Mouse (Mus musculus) testis, adult 2 months (tissue): Measurements from ENCODE around the gene Sema3d.

Experiments
- CTCF ChIP-seq: fragments of 200-500 bp; IDR thresholded peaks from 2 replicates; pipeline ENCODE4 v1.5.1; 2012; ENCODE audit warnings: low read depth, mild to moderate bottlenecking, inconsistent platforms, low read length, moderate library complexity; ENCODE audit not compliant: control insufficient read depth, insufficient read depth, insufficient replicate concordance
- POLR2A ChIP-seq: fragments of 200-500 bp; IDR thresholded peaks from 2 replicates; pipeline ENCODE4 v1.6.1; 2012; ENCODE audit warnings: low read depth, mild to moderate bottlenecking, inconsistent platforms, low read length, moderate library complexity; ENCODE audit not compliant: control insufficient read depth

GRCm38 (mm10) chr5:12404229-12404628, 21.0 kb downstream of the Sema3d start:
- no peak for TF ChIP-seq CTCF
- TF ChIP-seq POLR2A: no peak
